Mouse (Mus musculus) kidney, postnatal 0 days (tissue): ENCODE measurements around the gene Sphk2. TPM values are rescaled to one million over a fixed set of nuclear protein-coding genes. Genes with fewer than 3 reads are reported as not detected.

Experiments used
- ATAC-seq: fragments of 200-750 bp; cut with Nextera tagmentation; replicated peaks from 2 replicates; pipeline ENCODE4 v1.8.0; 2017; ENCODE audit warnings: low read depth, moderate number of reproducible peaks, moderate TSS enrichment, moderate library complexity; ENCODE audit not compliant: low FRiP score
- DNase-seq: peaks from one replicate; pipeline ENCODE4 v3.0.0-alpha.2; 2016; ENCODE audit warnings: low spot score
- H3K27ac ChIP-seq: fragments of 300-500 bp; sonication (generic); 2 replicates; pipeline ENCODE4 v1.5.1; 2014; ENCODE audit warnings: mild to moderate bottlenecking
- H3K27me3 ChIP-seq: fragments of 300-500 bp; sonication (generic); 2 replicates; pipeline ENCODE4 v1.6.1; 2014; ENCODE audit warnings: low read length, mixed read lengths; ENCODE audit not compliant: insufficient read depth
- H3K36me3 ChIP-seq: fragments of 300-500 bp; sonication (generic); 2 replicates; pipeline ENCODE4 v1.6.1; 2014; ENCODE audit warnings: low read length, mixed read lengths; ENCODE audit not compliant: insufficient read depth
- H3K4me1 ChIP-seq: fragments of 300-500 bp; sonication (generic); replicated peaks from 2 replicates; pipeline ENCODE4 v1.6.1; 2014; ENCODE audit warnings: antibody characterized with exemption, low read length, mixed read lengths; ENCODE audit not compliant: insufficient read depth
- H3K4me2 ChIP-seq: fragments of 300-500 bp; sonication (generic); 2 replicates; pipeline ENCODE4 v1.6.1; 2014; ENCODE audit warnings: mild to moderate bottlenecking, low read length, moderate library complexity, mixed read lengths
- H3K4me3 ChIP-seq: fragments of 300-500 bp; sonication (generic); replicated peaks from 2 replicates; pipeline ENCODE4 v1.5.1; 2014; ENCODE audit warnings: low read depth, low read length
- H3K9ac ChIP-seq: fragments of 300-500 bp; sonication (generic); 2 replicates; pipeline ENCODE4 v1.6.1; 2014; ENCODE audit warnings: low read depth, low read length
- H3K9me3 ChIP-seq: fragments of 300-500 bp; sonication (generic); replicated peaks from 2 replicates; pipeline ENCODE4 v1.6.1; 2016; ENCODE audit warnings: low read length, inconsistent platforms, mixed read lengths
- CTCF ChIP-seq: IDR thresholded peaks from 2 replicates; pipeline ENCODE4 v1.5.1; 2016; ENCODE audit warnings: antibody characterized with exemption, low read depth, mild to moderate bottlenecking, moderate library complexity
- WGBS: fragments of 180-500 bp; shearing (Covaris S2); extraction: QIAGEN DNeasy Blood & Tissue Kit; methylation state at CpG from one replicate; pipeline ENCODE4 v1.1.7; 2014; 5-methylcytosine and 5-hydroxymethylcytosine counted together
- polyA plus RNA-seq: library from polyadenylated mRNA; unstranded; fragments of >200 nt; fragmentation: Nextera tagmentation; extraction: Ambion mirVana; gene quantifications from 2 replicates; pipeline ENCODE4 v1.2.1, GENCODE M21; 2015

Sphk2 gene
- polyA plus RNA-seq, 1 experiment from 2014 or later, result 20.8 TPM

- 1% methylated on average over 21 of the region's 21 CpGs for WGBS
- DNase-seq, result no peak
- H3K4me1 ChIP-seq, result peaks cover 20% of the 10 kb centered on the region
- peak overlapping the region; percentile 93 for H3K4me2 ChIP-seq
- no peak for TF ChIP-seq CTCF
- H3K36me3 ChIP-seq, result 0 out of 2 replicates have a peak, but pooled peaks cover 8% of the 10 kb centered on the region
- no peak for ATAC-seq
- H3K27me3 ChIP-seq, result peaks cover 1% of the 10 kb centered on the region; the same call in 1 of the 2 replicates
- H3K27ac ChIP-seq, result peak overlapping the region; percentile 85
- H3K9me3 ChIP-seq, result no peaks in the 10 kb centered on the region
- H3K4me3 ChIP-seq, result peak overlapping the region; percentile 63
- peak overlapping the region; percentile 87 for H3K9ac ChIP-seq
These were observed 12.3 kb downstream of the Sphk2 start for GRCm38 (mm10) chr7:45705443-45705864.

- H3K4me2 ChIP-seq, result peak within 1 kb of the TSS; percentile 93
- peak; percentile 99 for DNase-seq
- H3K27me3 ChIP-seq, result peaks cover 6% of the 10 kb centered on the region; the same call in 1 of the 2 replicates
- H3K9ac ChIP-seq, result peak within 1 kb of the TSS; percentile 87
- peak within 1 kb of the TSS; percentile 85 for H3K27ac ChIP-seq
- H3K36me3 ChIP-seq, result 0 out of 2 replicates have a peak, but pooled peaks cover 3% of the 10 kb centered on the region
- peak; percentile 78 for ATAC-seq
- no peaks in the 10 kb centered on the region for H3K9me3 ChIP-seq
- TF ChIP-seq CTCF, result peak; percentile 16; the same call in 1 of the 2 replicates
- H3K4me1 ChIP-seq, result peaks cover 25% of the 10 kb centered on the region
- peak within 1 kb of the TSS; percentile 63 for H3K4me3 ChIP-seq
- WGBS, result under 1% methylated on average over 36 of the region's 36 CpGs
These were observed 12.9 kb downstream of the Sphk2 start, which contains the start of gene Dbp for GRCm38 (mm10) chr7:45704730-45705442. Gene Dbp (plus strand): TSS chr7:45705088.

- ATAC-seq (peak; percentile 40), DNase-seq (peak; percentile 94)
- peak overlapping the region; percentile 93 for H3K4me2 ChIP-seq
- peaks cover 25% of the 10 kb centered on the region for H3K4me1 ChIP-seq
- peaks cover 11% of the 10 kb centered on the region; the same call in 1 of the 2 replicates for H3K27me3 ChIP-seq
- peak overlapping the region; percentile 53; the same call in 1 of the 2 replicates for H3K9ac ChIP-seq
- peak overlapping the region; percentile 85 for H3K27ac ChIP-seq
- WGBS, result under 1% methylated on average over 13 of the region's 13 CpGs
- H3K9me3 ChIP-seq, result no peaks in the 10 kb centered on the region
- no peak for TF ChIP-seq CTCF
- H3K4me3 ChIP-seq, result peak overlapping the region; percentile 21
- H3K36me3 ChIP-seq, result no peaks in the 10 kb centered on the region
These were observed 13.7 kb downstream of the Sphk2 start for GRCm38 (mm10) chr7:45704046-45704559.

- no peak for TF ChIP-seq CTCF
- Histone ChIP-seq H3K9ac (0 out of 2 replicates have a peak overlapping the region, but pooled peaks have one; percentile 53), H3K4me1 (peaks cover 22% of the 10 kb centered on the region), H3K36me3 (no peaks in the 10 kb centered on the region), H3K4me3 (0 out of 2 replicates have a peak overlapping the region, but pooled peaks have one; percentile 21), H3K9me3 (no peaks in the 10 kb centered on the region), H3K27ac (peak overlapping the region; percentile 85), H3K27me3 (peaks cover 12% of the 10 kb centered on the region; the same call in 1 of the 2 replicates), H3K4me2 (peak overlapping the region; percentile 93)
- ATAC-seq (no peak), DNase-seq (no peak)
- 48% methylated on average over 12 of the region's 12 CpGs for WGBS
These were observed 14.2 kb downstream of the Sphk2 start for GRCm38 (mm10) chr7:45703521-45704033.

- no peak overlapping the region for H3K9ac ChIP-seq
- no peak overlapping the region for H3K4me3 ChIP-seq
- H3K4me2 ChIP-seq, result no peak overlapping the region
- DNase-seq (no peak), ATAC-seq (no peak)
- TF ChIP-seq CTCF, result no peak
- no peaks in the 10 kb centered on the region for H3K36me3 ChIP-seq
- WGBS, result 88% methylated on average over 17 of the region's 17 CpGs
- H3K27me3 ChIP-seq, result peaks cover 16% of the 10 kb centered on the region
- peaks cover 16% of the 10 kb centered on the region for H3K4me1 ChIP-seq
- H3K27ac ChIP-seq, result no peak overlapping the region
- no peaks in the 10 kb centered on the region for H3K9me3 ChIP-seq
These were observed 14.8 kb downstream of the Sphk2 start for GRCm38 (mm10) chr7:45702809-45703520.

- Histone ChIP-seq H3K27me3 (peaks cover 16% of the 10 kb centered on the region), H3K4me2 (no peak overlapping the region), H3K9ac (no peak overlapping the region), H3K4me3 (no peak overlapping the region), H3K4me1 (peaks cover 13% of the 10 kb centered on the region), H3K27ac (no peak overlapping the region), H3K9me3 (no peaks in the 10 kb centered on the region), H3K36me3 (no peaks in the 10 kb centered on the region)
- 89% methylated on average over 11 of the region's 11 CpGs for WGBS
- ATAC-seq (no peak), DNase-seq (no peak)
- TF ChIP-seq CTCF, result no peak
These were observed 15.5 kb downstream of the Sphk2 start for GRCm38 (mm10) chr7:45702316-45702715.
